Mouse (Mus musculus): ENCODE results near the gene Foxp3.
A peak's percentile ranks its signal among the peaks of the same experiment; 100 is the strongest.

The Foxp3 gene

DNA sequence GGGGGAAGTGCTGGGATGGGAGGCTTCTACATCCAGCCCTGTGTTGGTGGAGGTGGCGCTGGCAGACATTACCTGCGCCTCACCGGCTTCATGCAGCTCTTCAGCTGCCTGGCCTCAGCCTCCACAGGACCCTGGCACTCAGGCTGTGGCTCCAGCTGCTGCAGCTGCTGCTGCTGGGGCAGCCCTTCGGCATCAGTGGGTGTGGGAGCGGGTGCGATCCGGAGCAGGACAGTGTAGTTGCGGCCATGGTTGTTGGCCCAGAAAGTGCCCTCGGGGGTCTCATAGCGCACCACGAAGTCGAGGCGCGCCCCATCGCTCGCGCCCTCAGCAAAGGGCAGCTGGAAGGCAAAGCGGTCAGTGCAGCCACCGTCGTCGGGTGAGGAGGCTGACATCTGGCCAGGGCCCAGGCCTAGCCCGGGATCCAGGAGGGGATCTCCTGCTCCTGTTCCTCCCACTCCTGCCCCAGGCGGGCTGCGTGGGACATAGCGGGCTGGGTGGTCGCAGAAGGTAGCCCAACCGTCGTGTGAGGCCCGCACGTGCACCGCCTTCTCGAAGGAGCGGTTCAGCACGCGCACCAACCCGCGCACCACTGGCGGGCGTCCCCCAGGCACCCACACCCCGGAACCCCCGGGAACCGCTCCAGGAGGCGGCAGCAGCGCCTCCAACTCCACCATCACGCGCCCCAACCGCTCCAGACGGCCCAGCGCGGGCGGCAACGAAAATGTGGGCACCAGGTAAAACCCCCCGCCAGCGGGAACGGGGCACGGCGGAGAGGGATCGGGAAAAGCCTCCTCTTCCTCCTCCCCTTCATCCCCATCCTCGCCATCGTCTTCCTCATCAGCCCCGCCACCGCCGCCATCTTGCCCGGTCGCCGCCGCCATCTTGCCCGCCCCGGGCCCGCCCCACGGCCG lies at the start of gene Foxp3:
Gene Foxp3 (plus strand): TSS at position 469 of the 911 bp plus-strand sequence.
- DNase-seq, result peak in 1 of 2 experiments; percentile 20

DNA sequence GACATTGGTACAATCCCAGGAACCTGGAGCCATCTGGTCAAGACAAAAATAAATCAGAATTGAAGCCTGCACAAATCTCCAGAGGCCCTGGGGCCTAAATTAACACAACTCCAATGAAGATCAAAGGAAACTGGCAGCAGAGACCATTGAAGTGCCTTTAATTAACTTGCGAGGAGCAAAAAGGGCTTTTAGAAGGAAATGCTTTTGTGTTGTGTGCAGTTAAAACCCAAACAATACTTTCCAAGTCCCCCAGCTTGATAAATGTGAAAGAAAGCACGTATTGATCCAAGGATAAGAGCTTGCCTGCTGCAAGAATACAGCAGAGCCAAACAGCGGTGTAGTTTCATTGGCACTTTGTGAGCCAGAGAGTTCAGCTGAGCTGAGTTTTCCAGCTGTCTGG lies 48.5 kb upstream of the Foxp3 start:
- no peak for DNase-seq

DNA sequence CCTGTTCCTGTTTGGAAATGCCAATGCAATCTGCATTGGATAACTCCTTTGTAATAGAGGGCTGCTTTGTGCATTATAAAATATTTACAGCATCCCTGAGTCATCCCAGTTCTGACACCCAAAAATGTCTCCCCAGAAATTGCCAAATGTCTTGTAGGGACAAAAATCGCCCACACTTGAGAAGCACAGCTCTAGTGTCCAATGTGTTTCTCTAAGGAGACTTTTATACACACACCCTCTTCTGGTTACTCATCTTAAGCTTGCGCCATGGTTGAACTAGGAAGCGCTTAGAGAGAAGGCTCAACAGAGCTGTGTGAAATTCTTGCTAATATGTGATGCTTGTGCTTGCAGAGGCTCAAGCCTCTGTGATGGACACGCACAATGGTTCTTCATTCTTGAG lies 20.0 kb upstream of the Foxp3 start:
- no peak for DNase-seq

DNA sequence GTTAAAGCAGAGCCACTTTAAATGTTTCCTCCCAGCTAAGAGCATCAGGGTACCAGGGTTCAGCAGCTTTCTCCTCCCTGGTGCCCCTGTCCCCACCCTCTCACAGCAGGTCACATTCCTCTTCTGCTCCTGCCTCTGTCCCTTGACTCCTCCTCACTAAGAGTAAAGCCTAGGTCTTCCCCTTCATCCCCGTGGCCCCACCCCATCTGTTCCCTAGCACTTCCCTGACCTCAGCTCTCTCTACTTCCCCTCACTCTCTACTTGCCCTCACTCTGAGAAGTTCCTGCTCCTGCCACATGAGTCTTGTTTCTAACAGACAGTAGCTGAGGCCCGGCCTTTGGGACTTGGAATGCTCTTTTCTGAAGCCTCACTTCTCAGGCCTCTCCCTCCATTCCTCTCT lies 10.4 kb upstream of the Foxp3 start:
- no peak for DNase-seq

DNA sequence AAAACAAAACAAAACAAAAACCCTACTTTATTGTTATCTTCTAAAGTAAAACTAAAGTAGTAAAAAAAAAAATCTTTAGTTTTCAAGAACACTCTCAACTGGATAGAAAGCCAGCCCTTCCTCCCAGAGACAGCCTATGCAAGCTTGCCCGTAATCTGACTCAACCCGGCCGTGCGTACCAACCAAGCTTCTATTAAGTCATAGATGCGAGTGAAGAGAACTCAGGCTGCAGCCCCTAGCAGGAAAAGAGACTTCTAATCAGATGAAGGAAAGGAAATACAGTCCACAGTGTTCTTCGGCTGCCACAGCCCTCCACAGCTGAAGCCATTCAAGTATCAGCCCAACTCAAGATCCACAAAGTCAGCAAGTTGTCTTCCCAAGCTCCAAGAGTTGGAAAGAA lies 7.1 kb upstream of the Foxp3 start:
- no peak for DNase-seq

DNA sequence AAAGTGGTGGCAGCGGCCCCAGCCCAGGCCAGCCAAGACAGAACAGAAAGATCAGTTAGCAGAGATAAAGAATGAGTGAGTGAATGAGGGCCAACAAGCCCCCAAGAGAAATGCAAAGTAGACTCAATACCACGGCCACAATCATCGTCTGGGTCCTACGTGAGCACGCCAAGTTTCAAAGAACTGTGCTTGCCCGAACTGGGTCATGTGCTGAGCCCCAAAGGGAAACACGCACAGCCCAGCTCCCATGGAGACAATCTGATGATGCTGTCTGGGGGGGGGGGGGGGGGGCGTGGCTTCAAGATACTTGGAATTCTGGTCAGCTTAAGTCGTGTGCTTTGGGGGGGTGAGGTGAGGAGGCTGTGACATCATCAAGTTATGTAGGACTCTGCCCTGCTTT lies 6.0 kb upstream of the Foxp3 start:
- DNase-seq, result no peak

DNA sequence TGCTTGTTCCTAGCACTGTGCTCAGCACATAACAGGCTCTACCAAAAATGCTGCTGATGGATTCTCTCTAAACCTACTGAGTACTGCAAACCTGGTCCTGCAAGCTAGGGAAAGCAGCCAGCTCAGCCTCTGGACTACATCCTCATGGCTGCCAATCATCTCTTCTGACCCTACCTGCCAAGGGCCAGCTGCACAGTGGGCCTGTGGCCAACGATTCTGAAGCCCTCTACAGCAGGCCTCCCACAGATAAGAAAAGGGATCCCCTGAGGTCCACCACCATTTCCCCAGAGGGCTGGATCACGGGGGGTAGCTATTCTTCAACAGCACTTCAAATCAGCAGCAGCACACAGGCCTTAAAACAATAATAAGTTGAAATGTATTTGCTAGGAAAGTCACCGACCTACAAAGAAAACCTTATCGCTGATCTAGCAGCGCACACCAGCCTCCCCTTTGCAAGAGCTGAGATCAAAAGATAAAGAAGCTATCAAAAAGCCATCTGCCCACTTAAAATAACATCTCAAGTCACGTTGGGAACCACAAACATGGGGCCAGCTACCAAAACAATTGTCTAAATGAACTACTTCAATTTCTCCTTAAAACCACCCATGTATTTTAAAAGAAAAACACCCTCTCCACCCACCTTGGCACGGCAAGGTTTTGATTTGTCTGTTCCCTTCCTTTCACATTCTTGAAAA lies 2.8 kb upstream of the Foxp3 start:
- no peak for DNase-seq

DNA sequence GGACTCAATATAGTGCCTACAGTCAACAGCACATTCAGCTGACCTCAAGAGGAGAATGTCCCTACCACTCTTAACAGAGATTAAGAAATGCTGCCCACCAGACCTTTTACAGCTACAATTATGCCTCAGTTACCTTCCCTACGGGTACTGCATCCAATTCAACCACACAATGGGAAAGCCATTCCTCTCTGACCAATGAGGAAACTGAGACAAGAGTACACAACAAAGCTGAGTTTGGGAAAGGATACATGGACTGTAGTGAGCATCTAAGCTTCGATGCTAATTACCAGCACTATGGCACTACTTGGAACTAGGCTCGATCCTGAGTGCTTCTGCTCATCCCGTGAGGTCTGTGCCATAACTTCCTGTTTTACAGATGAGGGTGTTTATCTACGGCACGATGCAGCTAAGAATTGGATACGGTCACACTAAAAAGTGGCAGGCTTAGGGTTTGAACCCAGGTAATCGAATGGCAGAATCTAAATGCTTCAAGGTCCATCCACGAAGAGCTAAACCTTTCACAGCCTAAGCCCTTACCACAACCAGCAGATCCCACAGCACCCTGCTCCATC lies 1.8 kb upstream of the Foxp3 start:
- DNase-seq, result no peak

DNA sequence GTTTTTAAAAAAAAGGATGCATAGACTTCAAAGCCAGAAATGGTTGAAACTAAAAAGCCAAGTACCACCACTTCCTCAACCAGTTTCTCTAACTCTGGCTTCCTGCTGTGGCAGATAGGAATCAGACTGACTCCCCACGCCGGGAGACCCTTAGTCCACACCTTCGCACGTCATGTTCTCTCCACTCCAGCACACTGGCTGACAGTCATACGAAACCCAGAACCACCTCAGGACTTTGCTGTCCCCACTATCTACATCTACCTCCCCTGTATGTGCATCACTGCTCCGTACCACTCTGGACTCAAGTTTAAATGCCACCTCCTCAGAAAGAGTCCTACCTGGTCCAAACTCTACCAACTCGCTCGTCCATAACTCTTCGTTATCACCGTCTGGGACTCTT lies 978 bp upstream of the Foxp3 start:
- peak in 1 of 2 experiments; percentile 9 for DNase-seq

DNA sequence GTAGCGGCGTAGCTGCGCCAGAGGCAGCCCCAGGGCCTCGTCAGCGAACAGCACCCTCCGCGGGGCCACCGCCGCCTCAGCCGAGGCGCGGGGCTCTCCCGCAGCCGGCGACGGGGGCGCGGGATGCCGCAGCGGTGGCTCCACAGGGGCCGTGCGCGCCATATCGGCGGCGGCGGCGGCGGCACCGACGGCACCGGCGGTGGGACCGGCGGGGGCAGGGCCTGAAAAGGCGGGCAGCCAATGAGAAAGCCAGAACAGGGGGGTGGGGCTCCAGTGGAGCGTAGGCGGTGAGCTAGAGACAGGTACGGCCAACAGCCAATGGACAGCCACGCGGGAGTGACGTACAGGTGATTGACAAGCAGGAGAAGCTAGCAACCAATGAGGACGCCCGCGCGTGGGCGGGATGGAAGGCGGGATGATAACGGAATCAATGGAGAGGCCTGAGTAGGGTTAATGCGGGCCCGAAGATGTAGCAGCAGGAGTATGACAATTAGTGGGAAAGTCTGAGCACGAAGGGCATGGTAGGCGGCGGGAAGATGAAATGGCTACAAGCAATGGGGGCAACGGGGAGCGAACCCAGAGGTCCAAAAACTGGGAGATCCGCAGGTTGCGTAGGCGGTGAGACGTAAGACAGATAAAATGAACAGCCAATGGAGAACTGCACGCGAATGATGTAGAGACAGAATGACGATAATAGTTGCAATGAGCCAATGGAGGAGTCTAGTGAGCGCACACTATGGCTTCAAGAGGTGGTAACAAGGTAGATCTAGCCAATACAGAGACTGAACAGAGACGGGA lies 842 bp downstream of the Foxp3 start, which contains the start of gene Ppp1r3f:
Gene Ppp1r3f (minus strand): TSS at position 197 of the 798 bp plus-strand sequence.
- peak; percentile 91 to 95 for DNase-seq

DNA sequence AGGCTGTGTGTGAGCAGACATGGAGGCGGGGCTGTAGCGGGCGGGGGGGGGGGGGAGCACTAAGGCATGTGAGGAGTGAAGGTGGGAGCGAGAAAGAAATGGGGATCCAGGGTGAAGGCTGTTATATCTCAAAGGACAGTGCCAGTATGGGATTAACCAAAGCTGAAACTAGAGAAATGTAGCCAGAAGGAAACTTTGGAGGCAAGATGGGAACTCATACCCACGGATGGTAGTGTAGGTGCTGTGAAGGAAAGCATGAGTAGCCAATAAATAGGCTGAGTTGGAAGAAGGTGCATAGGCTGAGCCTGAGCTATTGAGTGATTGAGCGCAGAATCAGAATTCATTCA lies 1.4 kb downstream of the Foxp3 start:
- DNase-seq, result no peak

DNA sequence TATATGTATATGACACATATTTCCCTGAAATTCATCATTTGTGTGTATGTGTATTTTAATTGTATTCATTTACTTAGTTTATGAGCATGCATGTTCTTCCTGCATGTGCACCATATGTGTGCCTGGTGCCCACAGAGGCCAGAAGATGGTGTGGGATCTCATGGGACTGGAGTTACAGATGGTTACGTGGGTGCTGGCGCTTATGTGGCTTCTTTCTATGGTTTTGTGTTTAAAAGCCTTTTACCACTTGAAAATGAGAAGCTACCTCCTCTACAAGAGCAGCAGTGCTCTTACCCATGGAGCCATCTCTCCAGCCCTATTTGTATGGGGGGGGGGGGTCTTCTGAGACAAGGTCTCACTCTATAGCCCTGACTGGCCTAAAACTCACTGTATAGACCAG lies 7.7 kb downstream of the Foxp3 start:
- no peak for DNase-seq

DNA sequence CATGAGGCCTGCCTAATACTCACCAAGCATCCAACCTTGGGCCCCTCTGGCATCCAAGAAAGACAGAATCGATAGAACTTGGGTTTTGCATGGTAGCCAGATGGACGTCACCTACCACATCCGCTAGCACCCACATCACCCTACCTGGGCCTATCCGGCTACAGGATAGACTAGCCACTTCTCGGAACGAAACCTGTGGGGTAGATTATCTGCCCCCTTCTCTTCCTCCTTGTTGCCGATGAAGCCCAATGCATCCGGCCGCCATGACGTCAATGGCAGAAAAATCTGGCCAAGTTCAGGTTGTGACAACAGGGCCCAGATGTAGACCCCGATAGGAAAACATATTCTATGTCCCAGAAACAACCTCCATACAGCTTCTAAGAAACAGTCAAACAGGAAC lies 10.4 kb downstream of the Foxp3 start:
- no peak for DNase-seq

DNA sequence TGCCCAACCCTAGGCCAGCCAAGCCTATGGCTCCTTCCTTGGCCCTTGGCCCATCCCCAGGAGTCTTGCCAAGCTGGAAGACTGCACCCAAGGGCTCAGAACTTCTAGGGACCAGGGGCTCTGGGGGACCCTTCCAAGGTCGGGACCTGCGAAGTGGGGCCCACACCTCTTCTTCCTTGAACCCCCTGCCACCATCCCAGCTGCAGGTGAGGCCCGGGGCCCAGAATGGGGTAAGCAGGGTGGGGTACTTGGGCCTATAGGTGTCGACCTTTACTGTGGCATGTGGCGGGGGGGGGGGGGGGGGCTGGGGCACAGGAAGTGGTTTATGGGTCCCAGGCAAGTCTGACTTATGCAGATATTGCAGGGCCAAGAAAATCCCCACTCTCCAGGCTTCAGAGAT lies 12.9 kb downstream of the Foxp3 start:
- DNase-seq, result peak in 1 of 2 experiments; percentile 39

DNA sequence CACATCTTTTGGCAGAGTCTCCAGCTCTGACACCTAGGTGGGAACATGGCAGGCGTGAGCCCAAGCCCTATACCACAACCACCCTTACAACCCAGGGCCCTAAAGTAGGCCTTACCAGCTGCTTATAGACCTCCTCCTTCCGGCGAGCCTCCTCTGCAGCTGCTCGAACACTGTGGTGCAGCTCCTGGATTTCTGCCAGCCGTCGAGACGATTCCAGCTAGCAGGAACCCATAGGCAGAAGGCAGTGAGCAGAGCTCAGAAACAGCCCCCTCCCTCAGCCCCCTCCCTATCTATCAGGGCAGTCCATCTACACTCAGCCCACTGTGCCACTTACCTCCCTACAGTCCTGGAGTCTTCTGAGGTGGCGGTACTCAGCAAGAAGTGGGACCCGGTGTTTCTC lies 21.9 kb downstream of the Foxp3 start:
- DNase-seq, result no peak

DNA sequence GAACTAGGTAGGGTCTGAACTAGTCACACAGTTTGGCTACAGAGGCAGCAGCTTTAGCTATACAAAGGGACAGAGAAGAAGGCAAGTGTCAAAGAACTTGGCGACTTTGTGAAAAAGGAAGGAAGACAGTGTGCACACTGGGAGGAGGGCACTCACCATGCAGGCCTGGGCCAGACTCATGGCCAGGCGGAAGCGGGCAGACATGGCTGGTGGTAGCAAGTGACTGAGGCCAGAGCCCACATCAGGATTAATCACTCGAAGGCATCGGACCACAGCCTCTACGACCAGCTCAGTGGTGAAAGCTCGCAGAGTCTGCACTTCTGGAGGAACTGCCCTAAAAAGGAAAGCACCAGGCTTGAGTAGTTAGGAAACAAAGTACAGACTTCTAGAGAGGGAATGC lies 30.6 kb downstream of the Foxp3 start:
- DNase-seq, result no peak

DNA sequence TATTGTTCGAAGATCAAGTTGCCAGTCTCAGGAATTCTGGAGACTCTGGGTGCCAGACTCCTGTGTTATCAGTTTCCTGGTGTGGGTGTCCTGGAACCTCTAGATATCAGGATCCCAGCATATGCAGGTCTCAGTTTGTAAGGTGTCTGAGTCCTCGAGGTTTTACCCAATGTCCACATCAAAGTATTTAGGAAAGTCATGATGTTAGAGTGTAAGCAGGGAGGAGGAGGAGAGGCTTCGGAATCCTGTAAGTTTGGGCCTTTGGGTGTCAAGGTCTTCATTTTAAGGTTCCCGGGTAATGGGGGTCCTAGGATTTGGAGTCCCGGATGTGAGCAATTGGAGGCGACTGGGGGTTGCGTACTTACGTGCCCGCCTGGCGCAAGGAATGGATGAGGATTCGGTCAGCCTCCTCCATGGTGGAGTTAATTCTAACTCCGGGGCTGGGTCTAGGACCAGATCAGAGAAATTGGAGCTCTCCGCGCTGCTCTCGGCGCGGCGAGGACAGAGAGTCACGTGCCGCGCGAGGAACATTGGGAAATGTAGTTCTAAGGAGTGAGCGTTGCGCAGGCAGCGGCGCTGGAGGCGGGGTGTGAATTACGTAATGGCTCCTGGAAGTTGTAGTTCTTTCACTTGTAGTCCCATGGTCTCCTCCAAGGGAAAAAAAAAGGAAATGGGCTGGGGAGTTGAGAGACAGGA lies 31.6 kb downstream of the Foxp3 start, which contains the start of gene Ccdc22:
Gene Ccdc22 (minus strand): TSS at position 639 of the 696 bp plus-strand sequence.
- DNase-seq, result peak; percentile 70 to 80

DNA sequence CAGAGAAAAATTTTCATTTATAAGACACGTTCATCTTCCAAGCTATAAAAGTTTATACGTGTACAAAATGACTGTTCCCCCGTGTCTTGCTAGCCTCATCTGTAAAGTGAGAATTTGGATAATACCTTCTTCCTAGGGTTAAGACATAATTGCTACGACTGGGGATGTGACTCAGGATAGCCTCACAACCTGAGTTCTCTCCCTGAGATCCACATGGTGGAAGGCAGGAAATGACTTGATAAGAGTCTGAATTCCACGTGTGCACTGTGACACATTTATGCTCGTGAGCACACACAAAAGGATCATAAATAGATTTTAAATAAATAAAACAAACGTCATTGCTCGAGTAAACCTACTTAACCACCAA lies 32.1 kb downstream of the Foxp3 start:
- DNase-seq, result no peak

DNA sequence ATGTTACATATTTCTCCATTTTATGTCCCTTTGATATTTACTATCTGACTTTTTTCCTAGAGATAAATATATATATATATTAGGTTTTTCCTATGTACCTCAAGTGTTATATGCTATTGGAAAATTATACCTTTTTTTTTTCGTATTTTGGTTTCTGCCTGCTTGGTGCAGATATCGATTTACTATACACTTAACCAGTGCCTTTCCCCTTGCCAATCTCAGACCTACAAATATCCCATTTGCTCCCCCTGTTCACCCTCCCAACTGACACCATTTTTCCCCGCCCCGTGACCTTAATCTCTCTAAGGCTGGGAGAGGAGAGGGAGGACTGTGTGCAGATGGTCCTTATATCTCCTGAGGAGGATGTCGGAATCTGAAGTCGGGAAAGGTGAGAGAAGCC lies 33.3 kb downstream of the Foxp3 start, which contains the start of gene Cacna1f:
Gene Cacna1f (plus strand): TSS at position 301 of the 400 bp plus-strand sequence.
- DNase-seq, result no peak

DNA sequence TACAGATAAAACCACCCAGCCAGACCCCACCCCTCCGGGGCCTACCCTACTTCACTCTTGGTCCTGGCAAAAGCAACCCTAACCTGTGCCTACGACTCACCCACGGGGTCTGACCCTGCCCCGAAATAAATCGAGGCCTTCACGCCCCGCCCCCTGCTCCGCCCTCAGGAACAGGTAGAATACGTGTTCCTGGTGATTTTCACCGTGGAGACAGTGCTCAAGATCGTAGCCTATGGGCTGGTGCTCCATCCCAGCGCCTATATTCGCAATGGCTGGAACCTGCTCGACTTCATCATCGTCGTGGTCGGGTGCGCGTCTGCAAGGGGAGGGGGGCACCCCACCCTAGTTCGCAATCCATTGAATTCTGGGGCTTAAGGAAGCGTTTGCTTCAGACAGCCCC lies 36.6 kb downstream of the Foxp3 start:
- no peak for DNase-seq

DNA sequence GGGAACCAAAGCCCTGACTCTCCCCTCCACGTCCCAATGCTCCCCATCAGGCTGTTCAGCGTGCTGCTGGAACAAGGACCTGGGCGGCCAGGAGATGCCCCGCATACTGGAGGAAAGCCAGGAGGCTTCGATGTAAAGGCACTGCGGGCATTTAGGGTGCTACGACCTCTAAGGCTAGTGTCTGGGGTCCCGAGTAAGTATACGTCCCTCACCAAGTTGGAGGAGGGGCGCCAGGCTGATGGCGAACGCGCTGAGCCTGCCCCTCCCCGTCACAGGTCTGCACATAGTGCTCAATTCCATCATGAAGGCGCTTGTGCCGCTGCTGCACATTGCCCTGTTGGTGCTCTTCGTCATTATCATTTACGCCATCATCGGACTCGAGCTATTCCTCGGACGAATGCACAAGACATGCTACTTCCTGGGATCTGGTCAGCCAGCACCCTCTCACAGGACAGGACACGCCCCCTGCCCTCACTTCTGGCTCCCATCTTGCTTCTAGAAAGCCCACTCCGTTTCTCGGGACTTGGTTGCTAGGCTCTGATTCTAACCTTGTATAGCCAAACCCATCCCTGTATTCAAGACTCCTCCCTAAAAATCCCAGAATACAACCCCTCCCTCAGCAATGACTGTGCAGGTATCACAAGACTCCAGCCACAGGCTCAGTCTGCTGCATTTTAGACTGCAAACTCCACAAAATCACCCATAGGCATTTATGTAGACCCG lies 37.3 kb downstream of the Foxp3 start:
- no peak for DNase-seq

Measured in thymus, postnatal 36 days (tissue).